Mouse (Mus musculus) telencephalon, adult 2 months (tissue): Measurements from ENCODE around the gene Hist1h2bk.

Experiments
- DNase-seq: peaks from one replicate; pipeline ENCODE4 v3.0.0-alpha.2; 2011; ENCODE audit warnings: low read depth, low spot score

Gene Hist1h2bk

GRCm38 (mm10) chr13:22035267-22036148, at the start of gene Hist1h2bk, which contains the start of gene Hist1h2ah:
TSS of gene Hist1h2bk (plus strand) at chr13:22035870.
TSS of gene Hist1h2ah (minus strand) at chr13:22035568.
- DNase-seq = peak; percentile 96

GRCm38 (mm10) chr13:21992550-21992949, 43.1 kb upstream of the Hist1h2bk start:
- DNase-seq = no peak

- no peak for DNase-seq
Observed at GRCm38 (mm10) chr13:21993957-21994738, 41.5 kb upstream of the Hist1h2bk start.

DNA sequence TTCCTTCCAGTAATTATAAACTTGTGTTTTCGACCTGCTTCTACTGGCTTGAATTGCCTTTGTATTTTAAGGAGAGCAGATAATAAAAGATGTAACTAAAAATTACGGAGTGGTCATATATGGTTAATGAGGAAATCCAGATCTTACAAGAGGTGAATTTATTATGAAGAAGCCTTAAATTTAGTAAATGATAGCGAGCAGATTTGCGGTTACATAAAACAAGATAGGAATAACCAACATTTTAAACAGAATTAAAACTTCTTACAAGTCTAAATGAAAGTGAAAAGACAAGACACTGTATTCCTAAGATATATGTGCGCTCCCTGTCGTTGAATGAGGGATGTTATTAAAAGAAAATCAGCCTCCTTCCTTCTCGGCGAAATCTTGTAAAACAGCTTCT, 40.8 kb upstream of the Hist1h2bk start:
- DNase-seq = no peak

- DNase-seq = no peak
Observed at GRCm38 (mm10) chr13:21995331-21995914, 40.2 kb upstream of the Hist1h2bk start.

DNA sequence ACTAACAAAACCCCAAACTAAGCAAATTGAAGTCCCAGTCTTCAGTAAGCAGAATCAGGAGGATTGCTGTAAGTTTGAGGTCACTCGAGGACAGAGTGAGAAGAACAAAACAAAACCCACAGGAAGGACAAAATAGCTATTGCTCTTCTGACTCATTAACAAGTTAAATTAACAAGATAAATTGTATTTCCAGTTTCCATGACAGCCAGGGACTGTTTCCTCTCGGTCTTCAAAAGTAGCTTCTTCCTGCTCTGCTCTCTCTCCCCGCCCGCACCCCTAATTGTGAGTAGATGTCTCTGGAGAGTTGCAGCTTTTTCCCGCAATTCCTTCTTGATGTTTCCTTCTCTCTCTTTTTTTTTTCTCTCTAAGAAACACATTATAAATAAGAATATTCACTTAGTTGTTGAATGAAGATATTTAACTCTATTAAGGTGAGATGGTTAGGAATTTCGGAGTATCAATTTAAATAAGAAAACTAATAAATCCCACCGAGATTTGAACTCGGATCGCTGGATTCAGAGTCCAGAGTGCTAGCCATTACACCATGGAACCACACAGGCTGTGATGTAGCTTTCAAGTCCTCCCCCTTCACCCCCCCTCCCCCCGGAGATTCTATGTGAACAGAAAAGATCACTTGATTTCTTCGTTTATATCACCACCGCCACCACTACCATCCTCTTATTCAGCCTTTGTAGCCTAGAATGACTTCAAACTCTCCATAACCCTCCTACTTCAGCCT, 39.4 kb upstream of the Hist1h2bk start:
- DNase-seq = no peak

GRCm38 (mm10) chr13:21996840-21997185, 38.9 kb upstream of the Hist1h2bk start:
- no peak for DNase-seq

- DNase-seq = no peak
Observed at GRCm38 (mm10) chr13:21997201-21997820, 38.4 kb upstream of the Hist1h2bk start.

- DNase-seq = no peak
Observed at GRCm38 (mm10) chr13:21997821-21998220, 37.8 kb upstream of the Hist1h2bk start.

GRCm38 (mm10) chr13:21998412-21998811, 37.3 kb upstream of the Hist1h2bk start:
- no peak for DNase-seq

DNA sequence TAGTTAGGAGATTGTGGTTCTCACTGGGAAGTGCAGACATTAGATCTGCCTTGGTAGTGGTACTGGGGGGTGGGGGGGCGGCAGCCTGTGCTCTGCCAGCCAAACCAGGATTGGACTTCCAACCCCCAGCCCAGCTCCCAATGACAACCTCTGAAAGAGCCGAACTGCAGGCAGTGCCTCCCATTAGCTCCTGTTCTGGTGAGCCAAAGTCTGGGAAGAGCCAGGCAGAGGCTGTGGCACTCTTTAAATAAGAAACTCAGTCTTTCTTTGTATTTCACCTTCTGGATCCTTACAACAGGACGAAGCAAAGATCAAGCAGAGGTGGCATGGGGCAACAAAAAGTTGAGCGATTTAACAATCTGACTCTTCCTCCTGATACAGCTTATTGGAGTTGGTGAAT, 36.5 kb upstream of the Hist1h2bk start:
- no peak for DNase-seq

GRCm38 (mm10) chr13:22001346-22001745, 34.3 kb upstream of the Hist1h2bk start:
- DNase-seq = no peak

GRCm38 (mm10) chr13:22001823-22002222, 33.8 kb upstream of the Hist1h2bk start:
- no peak for DNase-seq

- no peak for DNase-seq
Observed at GRCm38 (mm10) chr13:22005605-22006333, 29.9 kb upstream of the Hist1h2bk start.

GRCm38 (mm10) chr13:22006334-22007120, 29.1 kb upstream of the Hist1h2bk start:
- no peak for DNase-seq

- DNase-seq = no peak
Observed at GRCm38 (mm10) chr13:22007121-22007510, 28.6 kb upstream of the Hist1h2bk start.

- DNase-seq = no peak
Observed at GRCm38 (mm10) chr13:22007872-22008271, 27.8 kb upstream of the Hist1h2bk start.

DNA sequence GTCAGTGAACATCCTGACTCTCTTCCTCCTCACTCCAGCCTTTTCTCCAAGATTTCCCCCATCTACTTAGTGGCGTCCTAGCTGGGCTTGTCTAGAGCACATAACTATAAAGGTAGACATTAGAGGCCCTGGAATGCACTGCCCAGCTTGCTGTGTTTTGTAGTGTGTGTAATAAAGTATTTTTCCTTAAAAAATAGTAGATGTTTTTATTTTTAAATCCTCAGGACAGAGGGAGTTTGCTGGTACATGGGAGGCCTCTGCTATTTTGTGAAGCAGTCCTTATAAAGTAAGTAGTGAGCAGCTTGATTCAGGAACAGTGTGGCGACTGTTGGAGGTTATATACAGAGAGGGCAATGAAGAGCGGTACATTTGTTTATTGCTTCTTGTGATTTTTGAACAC, 27.0 kb upstream of the Hist1h2bk start:
- no peak for DNase-seq

DNA sequence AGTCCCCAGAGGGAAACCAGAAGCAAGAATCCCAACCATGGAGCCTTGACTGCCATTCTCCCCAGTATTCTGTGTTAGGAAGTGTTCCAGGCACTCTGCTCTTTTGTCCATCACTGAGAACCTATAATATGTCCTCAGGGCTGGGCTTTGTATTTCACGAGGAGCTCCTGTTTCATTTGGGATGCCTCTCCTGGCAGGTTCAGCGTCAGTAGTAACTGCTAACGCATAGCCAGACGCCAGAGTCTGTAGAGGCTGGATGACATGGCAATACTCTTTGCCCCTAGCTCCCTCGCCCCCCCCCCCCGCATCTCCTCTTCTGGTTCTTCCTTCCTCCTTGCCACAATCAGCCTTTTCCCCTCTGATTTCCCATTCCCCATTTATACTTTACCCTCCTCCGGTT, 26.0 kb upstream of the Hist1h2bk start, which contains the start of gene Prss16:
Prss16 (minus strand) TSS at position 101 of the 400 bp plus-strand sequence.
- DNase-seq = no peak

- no peak for DNase-seq
Observed at GRCm38 (mm10) chr13:22013716-22014115, 22.0 kb upstream of the Hist1h2bk start.
